Mouse (Mus musculus): ENCODE results near the gene Gm9040. TPM values are rescaled to one million over a fixed set of nuclear protein-coding genes. Genes with fewer than 3 reads are reported as not detected.

Gene Gm9040
- not detected for polyA plus RNA-seq (2017; shearing (Covaris generic))

GRCm38 (mm10) chr10:118326869-118327268 lies at the start of gene Gm9040:
TSS of gene Gm9040 (minus strand) at chr10:118326969.

DNA sequence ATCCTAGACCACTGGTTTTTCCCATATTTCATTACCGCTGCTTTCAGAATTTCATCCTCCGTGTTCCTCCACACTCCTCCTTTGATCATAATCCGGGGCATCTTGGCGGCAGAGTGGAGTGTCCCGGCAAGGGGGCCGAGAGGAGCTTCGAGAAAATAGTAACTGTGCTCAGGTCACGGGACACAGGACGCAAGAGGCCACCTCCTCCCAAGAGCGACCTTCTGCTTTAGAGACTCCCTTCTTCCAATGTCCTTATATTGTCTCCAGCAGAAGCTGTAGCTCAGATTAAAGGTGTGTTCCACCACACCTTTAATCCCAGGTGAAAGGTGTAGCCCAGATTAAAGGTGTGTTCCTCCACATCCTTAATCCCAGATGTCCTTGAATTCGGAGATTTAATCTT lies 27.2 kb upstream of the Gm9040 start, which contains the start of gene Gm9049:
Gm9049 (minus strand) TSS at position 101 of the 400 bp plus-strand sequence.

GRCm38 (mm10) chr10:118348579-118348978 lies 21.8 kb upstream of the Gm9040 start, which contains the start of gene Gm9048:
TSS of gene Gm9048 (minus strand) at chr10:118348679.

GRCm38 (mm10) chr10:118343155-118343554 lies 16.4 kb upstream of the Gm9040 start, which contains the start of gene Gm9046:
TSS of gene Gm9046 (minus strand) at chr10:118343255.

GRCm38 (mm10) chr10:118337731-118338130 lies 11.0 kb upstream of the Gm9040 start, which contains the start of gene Gm9045:
TSS of gene Gm9045 (minus strand) at chr10:118337831.

GRCm38 (mm10) chr10:118332308-118332707 lies 5.5 kb upstream of the Gm9040 start, which contains the start of gene Gm9044:
TSS of gene Gm9044 (minus strand) at chr10:118332408.

GRCm38 (mm10) chr10:118294938-118295337 lies 31.8 kb downstream of the Gm9040 start, which contains the start of gene Iltifb:
TSS of gene Iltifb (minus strand) at chr10:118295038.

Other genes starting within 250 kb of the Gm9040 start
- 6.7 TPM for gene Mdm1, start 185.2 kb downstream of the Gm9040 start, polyA plus RNA-seq (2017; shearing (Covaris generic))
- gene Il22, start 122.0 kb downstream of the Gm9040 start, polyA plus RNA-seq (2017; shearing (Covaris generic)), result not detected
- not detected for gene Gm32717, start 86.2 kb downstream of the Gm9040 start, polyA plus RNA-seq (2017; shearing (Covaris generic))
- not detected for gene Gm32802, start 68.3 kb downstream of the Gm9040 start, polyA plus RNA-seq (2017; shearing (Covaris generic))
- gene Iltifb, start 31.9 kb downstream of the Gm9040 start, polyA plus RNA-seq (2017; shearing (Covaris generic)), result not detected
- gene Gm9044, start 5.4 kb upstream of the Gm9040 start, polyA plus RNA-seq (2017; shearing (Covaris generic)), result not detected
- not detected for gene Gm9045, start 10.9 kb upstream of the Gm9040 start, polyA plus RNA-seq (2017; shearing (Covaris generic))
- not detected for gene Gm9046, start 16.3 kb upstream of the Gm9040 start, polyA plus RNA-seq (2017; shearing (Covaris generic))
- gene Gm9048, start 21.7 kb upstream of the Gm9040 start, polyA plus RNA-seq (2017; shearing (Covaris generic)), result not detected
- gene Gm9049, start 27.1 kb upstream of the Gm9040 start, polyA plus RNA-seq (2017; shearing (Covaris generic)), result not detected
- gene Ifng, start 114.1 kb upstream of the Gm9040 start, polyA plus RNA-seq (2017; shearing (Covaris generic)), result 735 TPM

All from effector memory CD4-positive, alpha-beta T cell, adult 7 months (primary cell).